Mouse (Mus musculus) left cerebral cortex, adult 8-10 months (tissue): ENCODE results near the gene Ephx3. TPM values are rescaled to one million over a fixed set of nuclear protein-coding genes. Genes with fewer than 3 reads are reported as not detected.
A peak's percentile ranks its signal among the peaks of the same experiment; 100 is the strongest.
"Not testable (repeated sequence)": the region's sequence is repeated elsewhere in the genome, so short reads cannot be mapped to it uniquely, and the experiment has no call there.

Experiments used
- DNase-seq, 2 experiments: peaks; one replicate each; pipeline ENCODE4 v3.0.0; 2022; ENCODE audit warnings: low spot score in 2 of 2
- total RNA-seq, 4 experiments: library from RNA; stranded (reverse); gene quantifications; 2 replicates each; pipeline ENCODE4 v1.2.4; 2022

The Ephx3 gene
- under 1 TPM in 3 of 4 experiments, not detected in 1; 0.21 to 0.39 (median 0.23) TPM for total RNA-seq

DNA sequence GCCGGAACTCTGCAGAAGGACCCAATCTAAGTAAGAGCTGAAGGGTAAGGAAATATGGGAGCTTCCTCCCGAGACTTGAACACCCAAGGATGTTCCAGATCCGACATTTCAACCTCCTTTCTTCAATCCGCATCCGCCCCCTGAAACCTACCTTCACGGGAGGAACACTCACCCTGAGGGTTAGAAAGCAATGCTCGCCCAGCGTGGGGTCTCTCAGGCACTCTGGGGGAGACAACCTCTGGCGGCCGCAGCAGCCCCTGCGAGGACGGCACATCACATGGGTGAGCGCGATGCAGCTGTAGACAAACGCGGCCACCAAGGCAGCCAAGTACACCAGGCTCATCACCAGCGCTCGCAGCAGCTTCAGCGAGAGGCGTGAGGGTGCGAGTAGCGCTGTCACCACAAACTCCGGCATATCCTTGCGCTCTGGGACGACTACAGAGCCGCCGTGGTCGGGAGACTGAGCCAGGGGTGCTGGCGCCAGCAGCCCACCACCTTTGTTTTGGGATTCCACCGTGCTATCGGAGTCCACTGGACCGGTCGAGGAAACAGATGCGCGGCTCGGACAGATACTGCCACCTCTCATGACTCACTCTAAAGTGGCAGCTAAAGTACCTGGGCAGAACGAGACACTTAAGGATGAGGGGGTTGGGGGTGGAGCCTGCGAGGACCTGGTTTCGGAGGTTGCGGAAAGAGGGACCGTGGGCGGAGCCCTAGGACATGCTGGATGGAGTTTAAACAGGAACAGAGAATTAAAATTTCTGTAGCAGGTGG is at the start of gene Ephx3:
TSS of gene Ephx3 (minus strand) at position 687 of the 774 bp plus-strand sequence.
- no peak for DNase-seq

DNA sequence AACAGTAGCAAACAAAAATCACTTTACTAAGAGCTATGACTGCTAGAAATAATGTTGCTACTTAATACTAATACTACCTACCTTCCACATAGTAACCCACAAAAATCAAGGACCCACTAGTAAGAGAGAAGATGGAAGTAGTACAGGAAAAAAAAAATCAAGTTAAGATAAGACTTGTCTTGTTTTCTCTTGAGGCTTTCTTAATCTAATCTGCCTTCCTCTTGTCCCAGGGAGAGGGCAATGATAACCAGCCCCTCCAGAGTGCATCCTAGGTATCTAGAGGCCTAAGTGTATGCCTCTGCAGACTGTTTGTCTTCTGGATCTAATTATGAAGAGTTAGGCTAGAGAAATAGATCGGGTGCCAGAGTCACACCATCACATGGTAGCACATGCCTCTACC is 49.2 kb upstream of the Ephx3 start:
- DNase-seq: no peak

DNA sequence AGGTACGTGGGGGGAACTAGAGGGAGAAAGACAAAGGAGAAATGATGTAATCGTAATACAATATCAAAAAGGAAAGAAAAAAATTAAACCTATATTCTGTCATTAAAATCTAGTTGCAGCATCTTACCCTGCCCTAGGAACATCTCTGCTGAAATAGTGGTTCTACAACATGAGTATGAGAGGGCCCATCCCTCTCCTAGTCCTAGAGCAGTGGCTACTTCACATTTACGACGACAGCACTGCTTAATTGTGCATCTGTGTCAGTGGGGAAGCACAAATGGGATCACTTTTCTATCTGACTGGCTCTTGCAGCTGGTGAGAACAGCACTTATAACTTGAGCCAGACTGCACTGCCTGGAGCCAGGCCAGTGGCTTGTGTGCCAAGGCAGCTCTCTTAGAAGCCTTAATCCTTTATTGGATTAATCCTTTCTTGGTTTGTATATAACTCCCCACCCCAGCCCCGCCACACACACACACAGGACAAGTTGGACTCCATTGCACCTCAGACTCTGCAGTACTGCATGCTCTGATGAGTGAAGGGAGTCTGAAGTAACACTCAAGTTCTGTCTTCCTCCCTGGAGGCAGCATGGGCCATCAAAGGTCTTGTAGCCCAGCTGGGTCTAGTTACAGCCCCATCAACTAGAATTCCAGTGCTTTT is 46.3 kb upstream of the Ephx3 start:
- peak in 1 of 2 experiments; percentile 53 for DNase-seq

DNA sequence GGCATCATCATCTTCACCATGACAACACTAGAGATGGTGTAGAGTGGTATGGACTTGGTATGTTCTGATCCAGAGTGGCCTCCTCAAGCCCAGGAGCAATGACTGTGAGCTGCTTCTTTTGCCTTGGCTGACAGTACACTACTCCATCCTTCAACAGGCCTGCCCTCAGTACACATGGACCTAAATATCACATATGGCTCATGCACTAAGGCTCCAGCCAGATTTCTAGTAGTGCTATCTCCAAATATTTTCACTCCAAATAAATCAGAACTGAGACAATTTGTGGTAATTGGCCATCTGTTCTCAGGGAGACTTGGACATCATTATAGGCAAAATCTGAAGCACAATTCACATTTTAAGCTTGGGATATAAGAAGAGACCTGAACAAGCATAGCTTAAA is 43.8 kb upstream of the Ephx3 start:
- no peak for DNase-seq

DNA sequence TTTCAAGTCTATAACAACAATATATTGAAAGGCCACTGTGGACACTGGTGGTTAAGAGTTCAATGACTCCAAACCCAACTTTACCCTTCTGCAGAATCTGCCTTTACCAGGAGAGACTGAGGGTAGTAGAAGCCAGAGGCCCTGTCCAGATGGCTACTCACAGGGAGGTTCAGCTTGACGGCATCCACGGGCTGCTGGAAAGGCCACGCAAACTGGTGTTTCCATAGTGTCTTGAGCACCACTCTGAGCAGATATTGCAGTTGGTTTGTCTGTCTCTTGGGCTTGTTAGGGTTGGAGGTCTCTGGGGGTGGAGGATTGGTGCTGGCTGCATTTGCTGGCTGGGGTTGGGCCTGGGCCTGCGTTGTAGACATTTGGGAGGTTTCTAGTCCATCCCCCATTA is 39.9 kb upstream of the Ephx3 start:
- DNase-seq: no peak

- no peak for DNase-seq
Observed at GRCm38 (mm10) chr17:32220873-32221272, 31.5 kb upstream of the Ephx3 start.

- DNase-seq: not testable (repeated sequence)
Observed at GRCm38 (mm10) chr17:32215587-32215986, 26.2 kb upstream of the Ephx3 start.

GRCm38 (mm10) chr17:32211554-32211953 is 22.2 kb upstream of the Ephx3 start:
- DNase-seq: not testable (repeated sequence)

DNA sequence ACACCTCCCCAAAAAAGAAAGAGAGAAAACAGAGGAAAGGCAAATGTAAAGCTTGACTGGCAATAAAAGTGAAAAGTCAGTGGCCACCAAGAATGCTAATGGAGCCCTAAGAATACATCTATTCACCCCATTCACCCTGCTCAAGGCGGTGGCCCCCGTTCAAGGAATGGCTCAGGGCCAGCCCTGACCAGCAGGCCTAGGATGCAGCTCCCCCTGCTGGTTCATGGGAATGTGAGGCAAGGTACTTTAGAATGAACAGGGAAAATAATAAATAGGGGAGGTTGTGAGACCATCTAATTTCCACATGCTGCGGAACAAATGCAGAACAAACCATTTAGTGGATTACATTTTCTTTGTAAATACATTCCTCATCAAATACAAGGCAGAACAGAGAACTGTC is 20.4 kb upstream of the Ephx3 start:
- DNase-seq: no peak

- DNase-seq: no peak
Observed at GRCm38 (mm10) chr17:32209144-32209543, 19.8 kb upstream of the Ephx3 start.

- no peak for DNase-seq
Observed at GRCm38 (mm10) chr17:32207586-32208245, 18.4 kb upstream of the Ephx3 start.

DNA sequence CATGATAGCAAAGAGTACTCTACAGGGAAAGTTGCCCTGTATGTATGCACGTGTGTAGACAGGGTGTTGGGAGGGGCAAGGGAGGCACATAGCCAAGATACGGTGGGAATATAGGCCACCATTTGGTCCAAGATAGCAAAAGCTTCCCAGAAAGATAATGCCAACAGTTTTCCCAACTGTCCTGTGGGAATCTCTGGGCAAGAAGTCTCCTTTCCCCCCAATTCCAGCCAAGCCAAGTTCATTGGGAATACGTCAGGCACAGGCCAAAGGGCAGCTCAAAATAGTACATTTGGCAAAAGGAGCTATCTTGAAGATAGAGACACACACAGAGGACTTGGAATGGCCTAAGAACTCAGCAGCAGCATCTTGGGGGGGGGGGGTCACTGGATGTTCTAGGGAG is 16.0 kb upstream of the Ephx3 start:
- DNase-seq: no peak

DNA sequence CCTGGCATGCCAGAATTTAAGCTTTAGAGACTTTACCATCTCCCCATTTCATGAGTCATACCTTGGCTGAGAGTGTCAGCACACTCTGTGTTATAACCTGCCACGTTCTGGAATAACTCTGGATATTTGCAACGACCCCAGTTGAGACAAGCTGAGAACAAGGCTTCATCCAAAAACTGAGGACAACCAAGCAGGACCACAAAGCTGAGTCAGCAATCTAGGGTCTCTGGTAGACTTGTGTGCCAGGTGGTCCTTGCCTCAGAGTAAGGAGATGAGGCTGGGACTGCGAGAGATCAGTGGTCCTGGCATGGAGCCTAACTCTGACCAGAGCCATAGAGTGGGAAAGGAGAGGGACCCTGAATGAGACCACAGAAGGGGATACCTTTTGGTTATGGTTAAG is 13.6 kb upstream of the Ephx3 start:
- DNase-seq: no peak

- DNase-seq: no peak
Observed at GRCm38 (mm10) chr17:32201086-32201485, 11.7 kb upstream of the Ephx3 start.

DNA sequence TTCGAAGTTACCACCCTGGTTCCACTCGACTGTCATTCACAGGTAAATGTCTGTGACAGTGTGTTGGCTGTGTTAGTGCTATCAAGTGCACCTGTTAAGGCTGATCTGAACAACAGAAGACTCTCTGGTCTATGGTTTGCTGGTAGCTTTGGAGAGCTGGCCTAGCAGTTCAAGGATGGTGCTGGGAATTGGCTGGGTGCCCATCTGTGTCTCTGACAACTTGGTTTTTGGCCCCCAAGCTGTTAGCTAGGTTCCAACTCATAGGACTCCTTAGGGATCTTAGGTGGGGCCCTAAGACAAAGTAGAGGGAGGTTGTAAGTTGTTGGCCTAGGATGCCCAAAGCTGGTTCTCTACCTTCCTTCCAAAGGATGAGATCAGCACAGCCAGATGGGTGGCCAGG is 10.4 kb upstream of the Ephx3 start:
- DNase-seq: no peak

- no peak for DNase-seq
Observed at GRCm38 (mm10) chr17:32197156-32197555, 7.8 kb upstream of the Ephx3 start.

DNA sequence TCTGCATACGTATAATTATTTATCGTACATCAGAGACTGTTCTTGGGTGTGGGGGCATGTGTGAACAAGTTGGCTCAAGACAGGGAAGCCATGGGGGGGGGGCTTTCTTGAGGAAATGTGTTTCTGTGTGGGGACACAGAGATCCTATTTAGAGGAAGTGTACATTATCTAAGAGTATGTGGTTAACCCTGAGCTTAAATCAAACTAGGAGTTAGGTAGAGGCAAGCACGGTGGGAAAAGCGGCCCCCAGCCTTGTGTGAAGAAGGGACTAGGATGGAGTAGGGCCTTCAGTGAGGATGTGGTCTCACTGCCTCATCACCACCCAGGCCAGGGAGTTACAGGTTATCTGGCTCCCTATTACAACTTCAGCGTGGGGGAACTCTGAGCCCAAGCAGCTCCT is 6.4 kb upstream of the Ephx3 start:
- no peak for DNase-seq

GRCm38 (mm10) chr17:32193010-32193409 is 3.7 kb upstream of the Ephx3 start:
- DNase-seq: no peak

- DNase-seq: no peak
Observed at GRCm38 (mm10) chr17:32189850-32190249, 501 bp upstream of the Ephx3 start.

DNA sequence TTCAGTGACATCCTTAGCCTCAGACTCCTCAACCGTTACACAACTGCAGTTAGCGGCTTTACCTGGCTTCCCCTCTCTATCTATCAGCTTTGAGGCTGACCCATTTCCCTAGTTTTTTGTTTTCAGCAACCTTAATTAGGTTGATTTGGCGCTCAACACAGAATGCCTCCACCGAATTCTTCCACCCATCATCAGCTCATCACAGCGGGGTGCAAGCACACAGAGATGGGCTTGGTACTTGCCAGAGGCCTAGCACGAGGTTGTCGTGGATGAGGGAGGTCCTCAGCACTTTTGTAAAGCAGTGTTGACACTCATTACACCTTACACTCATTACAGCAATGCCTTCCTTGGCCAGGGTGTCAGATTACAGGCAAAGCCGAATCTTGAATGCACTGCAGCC is 6.3 kb downstream of the Ephx3 start:
- no peak for DNase-seq

DNA sequence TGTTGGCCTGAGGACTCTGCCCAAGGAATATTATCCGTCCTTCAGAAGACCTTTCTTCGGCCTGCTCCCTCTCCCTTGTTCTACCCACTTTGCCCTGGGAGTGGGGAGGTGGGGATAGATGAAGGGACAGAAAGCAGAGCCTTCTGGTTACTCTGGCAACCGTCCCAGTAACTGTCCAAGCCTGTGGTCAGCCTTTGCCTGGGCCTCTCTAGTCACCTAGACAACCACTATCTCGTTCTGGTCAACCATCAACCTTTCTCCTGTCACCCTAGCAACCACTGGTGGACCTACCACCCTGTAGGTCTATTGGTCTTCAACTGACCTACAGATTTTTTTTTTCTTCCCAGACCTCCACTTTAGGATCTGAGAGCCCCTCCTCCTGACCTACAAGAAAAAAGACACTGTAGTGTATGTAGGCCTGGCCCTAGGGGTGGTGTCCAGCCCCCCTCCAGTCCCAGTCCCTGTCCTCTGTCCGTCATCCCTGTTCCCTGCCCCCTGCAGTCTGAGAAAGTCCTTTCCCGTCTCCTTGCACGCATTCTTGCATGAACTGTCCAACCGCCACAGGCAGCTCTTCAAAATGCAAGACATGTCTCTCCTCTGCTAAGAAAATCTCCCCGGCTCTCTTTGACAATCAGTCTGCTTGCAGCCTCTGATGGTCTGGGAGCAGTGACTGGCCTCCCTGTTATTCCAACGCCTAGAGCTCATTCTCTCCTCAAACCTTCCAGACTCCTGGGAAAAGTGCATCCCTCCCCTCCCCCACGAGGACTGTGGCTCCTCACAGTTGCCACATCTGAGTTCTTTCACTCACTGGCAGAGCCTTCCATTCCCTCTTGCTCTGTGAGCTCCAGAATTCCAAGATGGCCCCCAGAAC is 9.5 kb downstream of the Ephx3 start:
- DNase-seq: no peak
